Mouse (Mus musculus) liver, postnatal 0 days (tissue): ENCODE measurements at regions not wholly inside any gene's neighbourhood (a gene's known extent, or its start where the extent isn't known, plus 50 kb on each side); places are given as distances from the start of the nearest gene placed in this dataset.

Experiments used
- CTCF ChIP-seq: sonication (generic); IDR thresholded peaks from 2 replicates; pipeline ENCODE4 v1.5.1; 2016; ENCODE audit warnings: antibody characterized with exemption, low read depth
- EP300 ChIP-seq: IDR thresholded peaks from 2 replicates; pipeline ENCODE4 v1.6.1; 2016; ENCODE audit warnings: antibody characterized with exemption, low read depth, mild to moderate bottlenecking

- TF ChIP-seq CTCF (no peak), EP300 (no peak)
Observed at GRCm38 (mm10) chr13:59934556-59934955, 111.6 kb upstream of the Tut7 start.
